Mouse (Mus musculus) CH12.LX (cell line): ENCODE results near the gene Mybpc1. TPM values are rescaled to one million over a fixed set of nuclear protein-coding genes. Genes with fewer than 3 reads are reported as not detected.

Experiments used
- DNase-seq: peaks from one replicate; pipeline ENCODE4 v3.0.0-alpha.2; 2013; ENCODE audit errors: extremely low read depth
- H3K27ac ChIP-seq: 2 replicates; pipeline ENCODE4 v1.5.1; 2012; ENCODE audit warnings: low read depth, mild to moderate bottlenecking, control low read depth, moderate library complexity; ENCODE audit not compliant: insufficient read depth
- H3K27me3 ChIP-seq: replicated peaks from 2 replicates; pipeline ENCODE3; 2012; ENCODE audit warnings: inconsistent platforms
- H3K36me3 ChIP-seq, 2 experiments: replicated peaks in 1 of 2; 2 replicates each; pipeline versions ENCODE3 to v1.6.1; 2012; ENCODE audit warnings: inconsistent platforms in 1 of 2, low read length in 1 of 2, mild to moderate bottlenecking in 1 of 2, mixed read lengths in 1 of 2, moderate library complexity in 1 of 2; ENCODE audit not compliant: control insufficient read depth in 1 of 2, insufficient read depth in 1 of 2
- H3K4me1 ChIP-seq, 2 experiments: 2 replicates each; pipeline ENCODE4 v1.6.1; 2012; ENCODE audit warnings: inconsistent platforms in 1 of 2, moderate library complexity in 1 of 2; ENCODE audit not compliant: insufficient read depth in 2 of 2, control insufficient read depth in 1 of 2
- H3K4me2 ChIP-seq: 2 replicates; pipeline ENCODE4 v1.6.1; 2012; ENCODE audit warnings: low read depth, mild to moderate bottlenecking, control low read depth; ENCODE audit not compliant: poor library complexity, insufficient read depth, severe bottlenecking
- H3K4me3 ChIP-seq, 3 experiments: fragments of 150-350 bp in 1 of 3; sonication (generic) in 1 of 3; replicated peaks in 1 of 3; 2 replicates each; pipeline versions ENCODE3 to v1.5.1; 2011 to 2012; ENCODE audit warnings: low read depth in 2 of 3, low read length in 2 of 3, mild to moderate bottlenecking in 2 of 3, moderate library complexity in 2 of 3, control low read depth in 1 of 3, improper control_type of control experiment in 1 of 3, inconsistent platforms in 1 of 3, mixed read lengths in 1 of 3; ENCODE audit not compliant: poor library complexity in 1 of 3
- H3K79me2 ChIP-seq: replicated peaks from 2 replicates; pipeline ENCODE4 v1.6.1; 2012; ENCODE audit warnings: mild to moderate bottlenecking, moderate library complexity; ENCODE audit not compliant: control insufficient read depth, poor library complexity, insufficient read depth, severe bottlenecking; ENCODE audit errors: extremely low read depth
- H3K9ac ChIP-seq: 2 replicates; pipeline ENCODE4 v1.6.1; 2012; ENCODE audit warnings: low read depth, mild to moderate bottlenecking, control low read depth, moderate library complexity; ENCODE audit not compliant: insufficient read depth
- H3K9me3 ChIP-seq: replicated peaks from 2 replicates; pipeline ENCODE3; 2012; ENCODE audit warnings: low read length, inconsistent platforms, mixed read lengths
- BHLHE40 ChIP-seq: IDR thresholded peaks from 2 replicates; pipeline ENCODE4 v1.6.1; 2011; ENCODE audit warnings: mild to moderate bottlenecking, low read depth, low read length, improper control_type of control experiment
- CHD1 ChIP-seq: IDR thresholded peaks from 2 replicates; pipeline ENCODE4 v1.6.1; 2012; ENCODE audit warnings: low read depth, low read length, improper control_type of control experiment, inconsistent platforms
- CHD2 ChIP-seq: IDR thresholded peaks from 2 replicates; pipeline ENCODE4 v1.6.1; 2011; ENCODE audit warnings: low read length, improper control_type of control experiment
- CTCF ChIP-seq, 2 experiments: IDR thresholded peaks in 1 of 2; conservative IDR thresholded peaks in 1 of 2; 2 replicates each; pipeline ENCODE4 v1.5.1; 2011 to 2012; ENCODE audit warnings: low read depth in 2 of 2, low read length in 2 of 2, improper control_type of control experiment in 1 of 2, inconsistent platforms in 1 of 2, mild to moderate bottlenecking in 1 of 2, moderate library complexity in 1 of 2
- E2F4 ChIP-seq: IDR thresholded peaks from 2 replicates; pipeline ENCODE4 v1.6.1; 2011; ENCODE audit warnings: low read depth, low read length, improper control_type of control experiment; ENCODE audit not compliant: insufficient replicate concordance
- EP300 ChIP-seq: IDR thresholded peaks from 2 replicates; pipeline ENCODE4 v1.6.1; 2011; ENCODE audit warnings: low read length, improper control_type of control experiment
- GABPA ChIP-seq: IDR thresholded peaks from 2 replicates; pipeline ENCODE4 v1.6.1; 2012; ENCODE audit warnings: low read depth, low read length, improper control_type of control experiment, inconsistent platforms; ENCODE audit not compliant: insufficient replicate concordance
- IRF4 ChIP-seq: IDR thresholded peaks from 2 replicates; pipeline ENCODE4 v1.6.1; 2014; ENCODE audit warnings: low read depth, mild to moderate bottlenecking, inconsistent platforms, low read length, improper control_type of control experiment
- JUN ChIP-seq: IDR thresholded peaks from 2 replicates; pipeline ENCODE4 v1.6.1; 2011; ENCODE audit warnings: low read depth, mild to moderate bottlenecking, low read length, improper control_type of control experiment, moderate library complexity; ENCODE audit not compliant: insufficient read depth
- MAZ ChIP-seq: IDR thresholded peaks from 2 replicates; pipeline ENCODE4 v1.6.1; 2012; ENCODE audit warnings: low read depth, mild to moderate bottlenecking, inconsistent platforms, low read length, improper control_type of control experiment, moderate library complexity
- MEF2A ChIP-seq: IDR thresholded peaks from 2 replicates; pipeline ENCODE4 v1.6.1; 2014; ENCODE audit warnings: low read depth, mild to moderate bottlenecking, inconsistent platforms, low read length, improper control_type of control experiment, borderline replicate concordance
- NRF1 ChIP-seq: IDR thresholded peaks from 2 replicates; pipeline ENCODE4 v1.6.1; 2014; ENCODE audit warnings: low read depth, mild to moderate bottlenecking, inconsistent platforms, low read length, improper control_type of control experiment, moderate library complexity
- POLR2A ChIP-seq: IDR thresholded peaks from 2 replicates; pipeline ENCODE4 v1.6.1; 2011; ENCODE audit warnings: low read depth, mild to moderate bottlenecking, improper control_type of control experiment, low read length
- RAD21 ChIP-seq: IDR thresholded peaks from 2 replicates; pipeline ENCODE4 v1.6.1; 2011; ENCODE audit warnings: low read depth, mild to moderate bottlenecking, low read length, improper control_type of control experiment, moderate library complexity
- RCOR1 ChIP-seq: conservative IDR thresholded peaks from 2 replicates; pipeline ENCODE4 v1.6.1; 2012; ENCODE audit warnings: low read depth, mild to moderate bottlenecking, inconsistent platforms, low read length, improper control_type of control experiment
- SMC3 ChIP-seq: IDR thresholded peaks from 2 replicates; pipeline ENCODE4 v1.6.1; 2011; ENCODE audit warnings: low read depth, low read length, improper control_type of control experiment
- TBP ChIP-seq: conservative IDR thresholded peaks from 2 replicates; pipeline ENCODE4 v1.6.1; 2011; ENCODE audit warnings: low read depth, low read length, improper control_type of control experiment
- TCF12 ChIP-seq: IDR thresholded peaks from 2 replicates; pipeline ENCODE4 v1.6.1; 2014; ENCODE audit warnings: low read depth, mild to moderate bottlenecking, inconsistent platforms, low read length, improper control_type of control experiment
- USF1 ChIP-seq: IDR thresholded peaks from 2 replicates; pipeline ENCODE4 v1.6.1; 2014; ENCODE audit warnings: low read depth, mild to moderate bottlenecking, inconsistent platforms, low read length, improper control_type of control experiment
- USF2 ChIP-seq: conservative IDR thresholded peaks from 2 replicates; pipeline ENCODE4 v1.6.1; 2011; ENCODE audit warnings: low read depth, low read length, improper control_type of control experiment
- ZKSCAN1 ChIP-seq: IDR thresholded peaks from 2 replicates; pipeline ENCODE4 v1.6.1; 2012; ENCODE audit warnings: low read depth, inconsistent platforms, low read length, improper control_type of control experiment, borderline replicate concordance
- ZMIZ1 ChIP-seq: IDR thresholded peaks from 2 replicates; pipeline ENCODE4 v1.6.1; 2012; ENCODE audit warnings: low read depth, mild to moderate bottlenecking, inconsistent platforms, low read length, improper control_type of control experiment
- dilution Hi-C: fragments of 300-500 bp; cut with MboI; formaldehyde crosslinking; loops from 2 replicates; pipeline ENCODE4 v1.14.3; 2020; ENCODE audit warnings: low sequenced_read_pairs; ENCODE audit not compliant: extremely low pct_unique_long_range_greater_than_20kb, extremely low pct_ligation_motif_present
- in situ Hi-C: fragments of 300-500 bp; cut with MboI; formaldehyde crosslinking; loops from 3 replicates; pipeline ENCODE4 v1.14.3; 2019; ENCODE audit warnings: low sequenced_read_pairs, low pct_ligation_motif_present, low pct_unique_long_range_greater_than_20kb, mixed read lengths
- polyA plus RNA-seq: library from polyadenylated mRNA; unstranded; fragments of >175 nt; gene quantifications from 2 replicates; pipeline ENCODE4 v1.2.1, GENCODE M21; 2012; ENCODE audit warnings: low read depth; ENCODE audit not compliant: insufficient read length
- total RNA-seq, 2 experiments: library from RNA; depleted of rRNA; stranded (reverse); fragments of 300-350 nt in 1 of 2; fragments of >200 nt in 1 of 2; gene quantifications; 2 replicates each; pipeline ENCODE4 v1.2.3; 2012 to 2014

The Mybpc1 gene
- total and polyA plus RNA-seq, 3 experiments, result not detected

- dilution Hi-C loops, result no loop called here
- in situ Hi-C loops, result no loop called here
- Histone ChIP-seq H3K4me1 (peaks cover 2 to 25% of the 10 kb centered on the region in 2 experiments; a peak in 2 of 4 replicates), H3K36me3 (no peaks in the 10 kb centered on the region), H3K9ac (no peak overlapping the region), H3K4me2 (no peak overlapping the region), H3K27ac (no peak overlapping the region), H3K79me2 (no peaks in the 10 kb centered on the region)
- DNase-seq, result no peak
- no peak for TF ChIP-seq BHLHE40
- no peak for TF ChIP-seq ZKSCAN1
- TF ChIP-seq EP300, result no peak
- TF ChIP-seq, all 38 proteins: peak for 0
- Histone ChIP-seq H3K9me3 (no peaks in the 10 kb centered on the region), H3K4me3 (no peak overlapping the region), H3K27me3 (no peaks in the 10 kb centered on the region)
These were observed 107.9 kb downstream of the Mybpc1 start for GRCm38 (mm10) chr10:88496864-88497564.

GRCm38 (mm10) chr10:88494959-88495587 lies 109.9 kb downstream of the Mybpc1 start:
- no peak overlapping the region for H3K4me2 ChIP-seq
- H3K36me3 ChIP-seq, result no peaks in the 10 kb centered on the region
- in situ Hi-C loops, result no loop called here
- no peak overlapping the region for H3K9ac ChIP-seq
- dilution Hi-C loops, result no loop called here
- no peaks in the 10 kb centered on the region for H3K9me3 ChIP-seq
- no peaks in the 10 kb centered on the region for H3K79me2 ChIP-seq
- no peaks in the 10 kb centered on the region for H3K27me3 ChIP-seq
- DNase-seq, result no peak
- H3K4me3 ChIP-seq, result no peak overlapping the region
- H3K27ac ChIP-seq, result no peak overlapping the region
- peaks cover 2 to 19% of the 10 kb centered on the region in 2 experiments; a peak in 3 of 4 replicates for H3K4me1 ChIP-seq
- TF ChIP-seq MAZ (no peak), RCOR1 (no peak), CHD1 (no peak), JUN (no peak), TBP (no peak), MEF2A (no peak), ZMIZ1 (no peak), USF2 (no peak), CHD2 (no peak), RAD21 (no peak), TCF12 (no peak), IRF4 (no peak), POLR2A (no peak), SMC3 (no peak), GABPA (no peak), CTCF (conservative IDR thresholded peaks at IDR 0.05 in 1 of 2, IDR thresholded peaks at IDR 0.05 in 1 of 2; ENCODE audit: low read depth in 2 of 2, low read length in 2 of 2) (no peak), E2F4 (no peak), NRF1 (no peak), USF1 (no peak), BHLHE40 (no peak)
